Mouse (Mus musculus) intestine, postnatal 0 days (tissue): ENCODE measurements around the gene Dctn2. TPM values are rescaled to one million over a fixed set of nuclear protein-coding genes. Genes with fewer than 3 reads are reported as not detected.
"Not testable (repeated sequence)": the region's sequence is repeated elsewhere in the genome, so short reads cannot be mapped to it uniquely, and the experiment has no call there.

Experiments
- ATAC-seq: fragments of 200-750 bp; cut with Nextera tagmentation; 2 replicates; pipeline ENCODE4 v1.8.0; 2017; ENCODE audit warnings: mild to moderate bottlenecking, moderate TSS enrichment, moderate library complexity
- H3K27ac ChIP-seq: fragments of 300-500 bp; sonication (generic); 2 replicates; pipeline ENCODE4 v1.5.1; 2014; ENCODE audit warnings: mild to moderate bottlenecking, low read depth, low read length, moderate library complexity
- H3K27me3 ChIP-seq: fragments of 300-500 bp; sonication (generic); replicated peaks from 2 replicates; pipeline ENCODE4 v1.6.1; 2014; ENCODE audit warnings: low read length, mixed read lengths; ENCODE audit not compliant: control insufficient read depth, insufficient read depth
- H3K36me3 ChIP-seq: fragments of 300-500 bp; sonication (generic); 2 replicates; pipeline ENCODE4 v1.6.1; 2014; ENCODE audit warnings: mild to moderate bottlenecking, moderate library complexity; ENCODE audit not compliant: control insufficient read depth, insufficient read depth
- H3K4me1 ChIP-seq: fragments of 300-500 bp; sonication (generic); replicated peaks from 2 replicates; pipeline ENCODE4 v1.6.1; 2014; ENCODE audit warnings: antibody characterized with exemption, low read length, mixed read lengths; ENCODE audit not compliant: control insufficient read depth, insufficient read depth
- H3K4me2 ChIP-seq: fragments of 300-500 bp; sonication (generic); replicated peaks from 2 replicates; pipeline ENCODE4 v1.6.1; 2014; ENCODE audit warnings: low read depth, mild to moderate bottlenecking, moderate library complexity
- H3K4me3 ChIP-seq: fragments of 300-500 bp; sonication (generic); 2 replicates; pipeline ENCODE4 v1.5.1; 2014; ENCODE audit warnings: low read depth, low read length
- H3K9ac ChIP-seq: fragments of 300-500 bp; sonication (generic); 2 replicates; pipeline ENCODE4 v1.6.1; 2014; ENCODE audit warnings: mild to moderate bottlenecking, low read depth, low read length
- H3K9me3 ChIP-seq: fragments of 300-500 bp; sonication (generic); 2 replicates; pipeline ENCODE4 v1.6.1; 2016; ENCODE audit warnings: mixed run types; ENCODE audit not compliant: control insufficient read depth
- CTCF ChIP-seq: sonication (generic); IDR thresholded peaks from 2 replicates; pipeline ENCODE4 v1.5.1; 2016; ENCODE audit warnings: low read depth, mild to moderate bottlenecking, control low read depth, antibody characterized with exemption, moderate library complexity
- WGBS: fragments of 180-500 bp; shearing (Covaris S2); extraction: QIAGEN DNeasy Blood & Tissue Kit; methylation state at CpG from one replicate; pipeline ENCODE4 v1.1.7; 2014; 5-methylcytosine and 5-hydroxymethylcytosine counted together
- polyA plus RNA-seq: library from polyadenylated mRNA; unstranded; fragments of >200 nt; fragmentation: Nextera tagmentation; extraction: Ambion mirVana; gene quantifications from 2 replicates; pipeline ENCODE4 v1.2.1, GENCODE M21; 2015

Gene Dctn2
- polyA plus RNA-seq, 1 experiment from 2014 or later: 143 TPM

- WGBS: 21% methylated on average over 23 of the region's 23 CpGs
- H3K4me2 ChIP-seq: peak overlapping the region; percentile 76
- no peaks in the 10 kb centered on the region for H3K4me1 ChIP-seq
- peak overlapping the region; percentile 52 for H3K9ac ChIP-seq
- no peak for TF ChIP-seq CTCF
- peaks cover 30% of the 10 kb centered on the region for H3K36me3 ChIP-seq
- H3K27ac ChIP-seq: peak overlapping the region; percentile 58; the same call in 1 of the 2 replicates
- H3K4me3 ChIP-seq: peak overlapping the region; percentile 60
- no peaks in the 10 kb centered on the region for H3K9me3 ChIP-seq
- no peaks in the 10 kb centered on the region for H3K27me3 ChIP-seq
- peak; percentile 69 for ATAC-seq
Observed at GRCm38 (mm10) chr10:127310523-127311475, 44.6 kb downstream of the Dctn2 start.

GRCm38 (mm10) chr10:127311476-127312355 lies 45.5 kb downstream of the Dctn2 start, which contains the start of gene Mars:
Gene Mars (minus strand): TSS chr10:127311786.
- H3K9ac ChIP-seq: peak within 1 kb of the TSS; percentile 52
- peak within 1 kb of the TSS; percentile 60 for H3K4me3 ChIP-seq
- H3K4me2 ChIP-seq: peak within 1 kb of the TSS; percentile 76
- H3K36me3 ChIP-seq: peaks cover 20% of the 10 kb centered on the region
- H3K27me3 ChIP-seq: no peaks in the 10 kb centered on the region
- TF ChIP-seq CTCF: no peak
- peak within 1 kb of the TSS; percentile 58 for H3K27ac ChIP-seq
- H3K4me1 ChIP-seq: no peaks in the 10 kb centered on the region
- WGBS: 0% methylated on average over 65 of the region's 65 CpGs
- no peaks in the 10 kb centered on the region for H3K9me3 ChIP-seq
- peak; percentile 92 for ATAC-seq

GRCm38 (mm10) chr10:127312356-127312676 lies 46.1 kb downstream of the Dctn2 start:
- peaks cover 15% of the 10 kb centered on the region for H3K36me3 ChIP-seq
- peak overlapping the region; percentile 60 for H3K4me3 ChIP-seq
- H3K27ac ChIP-seq: peak overlapping the region; percentile 58
- H3K27me3 ChIP-seq: no peaks in the 10 kb centered on the region
- H3K9ac ChIP-seq: peak overlapping the region; percentile 52; the same call in 1 of the 2 replicates
- no peaks in the 10 kb centered on the region for H3K4me1 ChIP-seq
- 1% methylated on average over 4 of the region's 4 CpGs for WGBS
- no peaks in the 10 kb centered on the region for H3K9me3 ChIP-seq
- TF ChIP-seq CTCF: peak; percentile 95
- ATAC-seq: peak; percentile 29; the same call in 1 of the 2 replicates
- peak overlapping the region; percentile 76 for H3K4me2 ChIP-seq

DNA sequence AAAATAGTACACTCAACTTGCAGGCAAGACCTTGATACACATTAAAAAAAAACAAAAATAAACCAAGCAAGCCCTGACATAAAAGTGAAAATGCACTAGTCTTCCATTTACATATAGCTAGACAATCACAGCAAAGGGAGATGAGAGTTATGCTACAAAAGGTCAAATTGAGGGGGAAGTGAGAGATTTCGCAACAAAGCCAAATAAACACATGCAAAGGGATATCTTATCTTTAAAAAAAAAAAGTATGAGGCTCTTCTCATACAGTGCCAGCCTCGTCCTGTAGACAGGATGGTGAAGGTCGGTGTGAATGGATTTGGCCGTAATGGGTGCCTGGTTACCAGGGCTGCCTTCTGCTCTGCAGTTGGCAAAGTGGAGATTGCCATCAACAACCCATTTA lies 46.7 kb downstream of the Dctn2 start:
- no peaks in the 10 kb centered on the region for H3K4me1 ChIP-seq
- no peak overlapping the region for H3K4me2 ChIP-seq
- H3K9me3 ChIP-seq: no peaks in the 10 kb centered on the region
- no peaks in the 10 kb centered on the region for H3K27me3 ChIP-seq
- WGBS: 50% methylated on average over 4 of the region's 4 CpGs
- H3K4me3 ChIP-seq: no peak overlapping the region
- ATAC-seq: no peak
- H3K36me3 ChIP-seq: peaks cover 10% of the 10 kb centered on the region; the same call in 1 of the 2 replicates
- TF ChIP-seq CTCF: no peak
- H3K9ac ChIP-seq: no peak overlapping the region
- no peak overlapping the region for H3K27ac ChIP-seq

- not testable (repeated sequence) for H3K4me2 ChIP-seq
- WGBS: 85% methylated on average over 5 of the region's 5 CpGs
Observed at GRCm38 (mm10) chr10:127313516-127313915, 47.3 kb downstream of the Dctn2 start.

DNA sequence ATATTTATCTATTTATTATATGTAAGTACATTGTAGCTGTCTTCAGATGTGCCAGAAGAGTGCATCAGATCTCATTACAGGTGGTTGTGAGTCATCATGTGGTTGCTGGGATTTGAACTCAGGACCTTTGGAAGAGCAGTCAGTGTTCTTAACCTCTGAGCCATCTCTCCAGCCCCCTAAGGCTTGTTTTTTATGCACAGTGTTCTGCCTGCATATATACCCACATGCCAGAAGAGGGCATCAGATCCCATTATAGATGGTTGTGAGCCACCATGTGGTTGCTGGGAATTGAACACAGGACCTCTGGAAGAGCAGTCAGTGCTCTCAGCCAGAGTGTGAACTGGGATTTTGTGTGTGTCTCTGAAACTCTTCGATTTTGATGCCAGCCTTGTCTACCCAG lies 48.8 kb downstream of the Dctn2 start:
- H3K4me2 ChIP-seq, H3K9me3 ChIP-seq, ATAC-seq, H3K36me3 ChIP-seq, H3K9ac ChIP-seq, H3K4me1 ChIP-seq, H3K4me3 ChIP-seq, H3K27ac ChIP-seq, H3K27me3 ChIP-seq: not testable (repeated sequence)
- WGBS: 85% methylated on average over 1 of the region's 1 CpGs

More at GRCm38 (mm10) chr10:127313516-127313915, 47.3 kb downstream of the Dctn2 start:
- not testable (repeated sequence) for H3K4me1 ChIP-seq, H3K9ac ChIP-seq, H3K4me3 ChIP-seq, H3K9me3 ChIP-seq, ATAC-seq, H3K27ac ChIP-seq, H3K36me3 ChIP-seq, H3K27me3 ChIP-seq
